Mouse (Mus musculus) liver, postnatal 0 days (tissue): ENCODE measurements at regions not wholly inside any gene's neighbourhood (a gene's known extent, or its start where the extent isn't known, plus 50 kb on each side); places are given as distances from the start of the nearest gene placed in this dataset.

Source experiments
- CTCF ChIP-seq: sonication (generic); IDR thresholded peaks from 2 replicates; pipeline ENCODE4 v1.5.1; 2016; ENCODE audit warnings: antibody characterized with exemption, low read depth
- EP300 ChIP-seq: IDR thresholded peaks from 2 replicates; pipeline ENCODE4 v1.6.1; 2016; ENCODE audit warnings: antibody characterized with exemption, low read depth, mild to moderate bottlenecking

GRCm38 (mm10) chr9:47286930-47287722 lies 242.8 kb upstream of the Cadm1 start:
- TF ChIP-seq CTCF (no peak), EP300 (no peak)
